Mouse (Mus musculus) hindlimb bud, embryonic 11.5 days (tissue): ENCODE data around the gene Exd2.
A peak's percentile ranks its signal among the peaks of the same experiment; 100 is the strongest.

Source experiments
- DNase-seq: peaks from one replicate; pipeline ENCODE4 v3.0.0-alpha.2; 2012; ENCODE audit warnings: low read depth, low spot score; ENCODE audit errors: extremely low spot score

Exd2 gene

DNA sequence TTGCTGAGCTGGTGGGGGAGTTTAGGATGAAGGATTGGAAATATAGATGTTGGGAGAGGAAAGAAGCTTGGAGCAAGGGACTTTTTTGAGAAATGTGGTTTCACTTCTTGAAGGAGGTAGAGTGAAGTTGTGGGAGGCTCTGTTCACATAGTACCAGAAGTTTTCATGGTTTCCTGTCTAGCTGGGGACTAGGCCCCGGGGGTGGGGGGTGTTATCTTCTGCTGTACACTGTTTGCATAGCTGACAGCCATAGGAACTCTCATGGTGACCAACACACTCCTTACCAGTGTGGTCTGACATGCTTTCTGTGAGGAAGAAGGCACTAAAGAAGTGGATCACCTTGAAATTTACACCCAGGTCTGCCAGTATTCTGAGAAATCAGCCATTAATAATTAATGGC lies 32.8 kb downstream of the Exd2 start:
- DNase-seq, result no peak

DNA sequence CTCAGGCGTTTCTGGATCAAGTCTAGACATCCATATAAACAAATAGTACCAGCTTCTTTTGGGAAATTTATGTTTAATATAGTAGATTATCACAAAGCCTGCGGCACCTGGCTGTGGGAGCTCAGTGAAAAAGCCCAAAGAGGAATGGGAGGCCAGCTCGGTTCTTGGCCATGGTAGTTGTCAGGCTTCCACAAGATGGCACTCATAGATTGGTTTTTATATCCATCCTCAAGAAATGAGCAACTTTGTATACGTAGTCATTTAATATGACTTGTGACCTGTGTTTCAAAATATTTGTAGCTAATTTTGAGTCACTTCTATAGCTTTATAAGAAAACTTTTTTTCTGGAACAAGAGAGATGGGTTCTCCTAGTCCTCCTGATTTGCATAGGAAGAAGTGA lies 35.5 kb downstream of the Exd2 start:
- DNase-seq, result no peak

GRCm38 (mm10) chr12:80500506-80500905 lies 37.6 kb downstream of the Exd2 start:
- DNase-seq, result no peak

DNA sequence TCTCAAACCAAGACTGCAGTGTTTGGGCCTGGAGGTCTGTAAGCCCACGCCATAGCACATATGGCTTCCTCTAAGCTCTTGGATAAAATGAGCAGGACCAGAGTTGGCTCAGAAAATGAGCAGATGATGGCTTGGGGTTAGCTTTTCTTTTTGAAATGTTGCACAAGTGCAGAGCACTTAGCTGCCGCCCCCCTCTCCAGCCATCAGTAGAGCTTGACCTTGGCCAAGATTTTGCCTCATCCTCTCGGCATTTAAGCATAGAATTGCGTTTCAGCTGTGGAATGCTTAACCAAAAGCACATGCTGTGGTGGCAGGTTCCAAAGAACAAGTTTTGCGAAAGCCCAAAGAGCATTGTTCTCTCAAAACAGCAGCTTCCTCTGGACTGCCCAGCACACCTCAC lies 41.8 kb downstream of the Exd2 start:
- no peak for DNase-seq

DNA sequence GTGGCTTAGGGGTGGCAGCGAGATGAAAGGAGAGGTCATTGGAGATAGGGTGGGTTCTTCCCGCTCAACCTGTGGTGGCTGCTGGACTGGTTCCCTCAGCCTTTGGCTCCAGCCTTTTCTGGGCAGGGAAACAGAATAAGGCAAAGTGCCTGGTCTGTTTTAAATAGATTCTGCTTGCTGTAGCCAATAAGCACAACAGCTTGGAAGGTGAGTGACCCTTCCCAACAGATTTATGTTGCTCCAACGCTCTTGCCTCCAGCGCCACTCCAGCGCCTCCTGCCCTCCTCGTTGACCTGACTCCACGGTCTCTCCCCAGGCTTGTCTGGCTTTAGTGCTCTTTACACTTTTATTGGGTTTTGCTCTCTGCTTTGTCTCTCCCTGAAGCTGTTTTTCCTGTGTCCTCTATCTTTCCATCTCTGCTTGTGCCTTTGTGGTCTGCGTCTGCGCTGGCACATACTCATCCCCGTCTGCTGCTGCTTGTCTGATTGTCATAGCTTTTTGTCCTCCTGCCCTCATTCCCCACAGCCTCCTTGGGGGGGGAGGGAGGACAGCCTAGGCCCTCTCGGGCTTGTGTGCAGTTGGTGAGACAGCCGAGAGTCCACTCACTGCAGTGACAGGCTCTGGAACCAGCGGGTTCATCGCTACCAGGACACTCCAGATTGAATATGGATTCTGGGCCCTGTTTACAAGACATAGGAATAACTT lies 44.3 kb downstream of the Exd2 start:
- DNase-seq, result no peak

- DNase-seq, result no peak
Measured at GRCm38 (mm10) chr12:80517977-80518376, 55.1 kb downstream of the Exd2 start, which contains the start of gene Galnt16. TSS of gene Galnt16 (plus strand) at chr12:80518277.

GRCm38 (mm10) chr12:80518393-80518756 lies 55.5 kb downstream of the Exd2 start:
- no peak for DNase-seq

- no peak for DNase-seq
Measured at GRCm38 (mm10) chr12:80518757-80519620, 56.1 kb downstream of the Exd2 start.

- no peak for DNase-seq
Measured at GRCm38 (mm10) chr12:80519621-80520332, 56.9 kb downstream of the Exd2 start.

- no peak for DNase-seq
Measured at GRCm38 (mm10) chr12:80522006-80522405, 59.1 kb downstream of the Exd2 start.

GRCm38 (mm10) chr12:80524276-80524921 lies 61.5 kb downstream of the Exd2 start:
- peak; percentile 50 for DNase-seq

DNA sequence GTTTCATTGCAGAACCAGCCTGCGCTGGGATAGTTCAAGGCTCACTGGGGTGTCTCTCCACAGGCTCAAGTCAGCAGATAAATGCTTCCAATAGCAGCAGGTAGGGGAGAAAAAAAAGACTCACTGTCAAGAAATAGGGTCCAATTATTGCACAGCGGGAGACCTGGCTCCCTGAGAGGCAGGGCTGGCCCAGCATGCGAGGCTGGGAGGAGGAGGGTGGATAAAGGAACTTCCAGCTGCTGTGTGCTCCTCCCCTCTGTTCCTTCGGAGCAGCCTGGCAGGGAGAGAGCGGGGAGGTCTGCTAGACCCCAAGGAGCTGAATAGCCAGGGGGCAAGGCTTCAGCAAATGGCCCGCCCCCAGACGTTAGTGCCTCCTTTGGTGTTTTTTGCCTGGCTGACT lies 62.6 kb downstream of the Exd2 start:
- no peak for DNase-seq

- no peak for DNase-seq
Measured at GRCm38 (mm10) chr12:80526511-80526910, 63.6 kb downstream of the Exd2 start.

- no peak for DNase-seq
Measured at GRCm38 (mm10) chr12:80527727-80528389, 65.0 kb downstream of the Exd2 start.

GRCm38 (mm10) chr12:80530052-80530451 lies 67.2 kb downstream of the Exd2 start:
- no peak for DNase-seq

GRCm38 (mm10) chr12:80530630-80531029 lies 67.7 kb downstream of the Exd2 start:
- no peak for DNase-seq

DNA sequence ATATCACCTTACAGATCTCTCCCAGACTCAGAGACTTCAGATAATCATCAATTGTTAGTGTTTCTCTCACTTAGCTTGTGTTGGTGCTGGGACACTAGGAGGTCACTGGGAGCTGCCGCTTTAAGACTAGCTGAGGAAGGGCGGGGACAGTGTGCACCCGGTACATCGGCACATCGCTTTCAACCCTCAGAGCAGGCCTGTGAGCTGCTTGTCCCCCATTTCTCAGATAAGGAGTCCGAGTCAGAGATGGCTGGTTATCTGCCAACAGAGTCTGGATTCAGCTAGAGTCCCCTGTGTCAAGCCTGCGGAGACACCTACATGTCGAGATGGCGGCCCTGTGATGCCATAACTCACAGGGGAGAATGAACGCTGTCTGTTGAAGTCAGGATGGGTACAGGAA lies 68.7 kb downstream of the Exd2 start:
- DNase-seq, result no peak

GRCm38 (mm10) chr12:80533876-80534275 lies 71.0 kb downstream of the Exd2 start:
- DNase-seq, result no peak

GRCm38 (mm10) chr12:80537313-80537712 lies 74.4 kb downstream of the Exd2 start:
- DNase-seq, result no peak

DNA sequence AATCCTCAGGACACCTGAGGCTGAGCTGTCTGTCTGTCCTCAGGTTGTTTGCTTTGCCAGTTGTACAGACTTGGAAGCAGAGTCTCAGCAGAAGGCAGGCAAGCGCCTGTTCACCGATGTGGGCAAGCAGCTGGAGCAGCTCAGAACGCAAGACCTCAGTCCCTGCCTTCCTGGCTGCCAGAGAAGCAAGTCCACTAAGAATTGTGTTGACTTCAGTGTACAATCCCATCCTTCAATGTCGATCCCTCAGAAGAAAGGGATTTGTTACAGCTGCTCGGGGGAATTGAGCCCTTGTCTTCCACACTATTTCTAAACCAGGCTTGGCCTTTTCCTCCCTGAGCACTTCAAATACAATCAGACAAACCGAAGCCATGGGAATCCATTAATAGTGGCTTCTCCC lies 75.4 kb downstream of the Exd2 start:
- no peak for DNase-seq

DNA sequence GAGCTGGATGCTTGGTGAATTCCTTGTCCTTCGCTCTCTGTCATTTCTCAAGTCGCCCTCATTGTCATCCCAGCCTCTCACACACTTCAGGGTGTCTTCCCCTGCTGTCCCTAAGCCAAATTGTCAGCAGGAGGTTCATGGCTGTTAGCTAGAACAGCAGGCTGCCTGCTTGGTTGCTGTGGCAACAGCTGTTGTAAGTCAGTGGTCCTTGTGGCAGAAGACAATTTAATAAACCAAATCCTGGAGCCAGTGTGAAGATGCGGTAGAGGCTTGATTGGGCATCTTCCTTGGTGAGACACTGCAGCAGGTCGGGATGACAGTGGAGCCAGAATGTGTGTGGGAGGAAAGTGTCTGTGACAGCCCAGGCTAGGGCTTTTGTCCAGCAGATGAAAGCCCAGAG lies 82.4 kb downstream of the Exd2 start:
- DNase-seq, result no peak
